Mouse (Mus musculus) intestine, embryonic 14.5 days (tissue): ENCODE results near the gene Sepsecs. TPM values are rescaled to one million over a fixed set of nuclear protein-coding genes. Genes with fewer than 3 reads are reported as not detected.

Source experiments
- ATAC-seq: fragments of 200-750 bp; cut with Nextera tagmentation; replicated peaks from 2 replicates; pipeline ENCODE4 v1.8.0; 2017; ENCODE audit warnings: low read depth, moderate number of reproducible peaks, moderate TSS enrichment, moderate library complexity; ENCODE audit not compliant: low FRiP score, low TSS enrichment
- DNase-seq: peaks from one replicate; pipeline ENCODE4 v3.0.0-alpha.2; 2018; ENCODE audit warnings: low spot score
- H3K27ac ChIP-seq: fragments of 300-500 bp; sonication (generic); 2 replicates; pipeline ENCODE4 v1.5.1; 2014; ENCODE audit warnings: low read depth, mild to moderate bottlenecking, control low read depth
- H3K27me3 ChIP-seq: fragments of 300-500 bp; sonication (generic); replicated peaks from 2 replicates; pipeline ENCODE4 v1.6.1; 2014; ENCODE audit warnings: low read length, control low read depth; ENCODE audit not compliant: control insufficient read depth, insufficient read depth
- H3K36me3 ChIP-seq: fragments of 300-500 bp; sonication (generic); 2 replicates; pipeline ENCODE4 v1.6.1; 2014; ENCODE audit warnings: low read length, control low read depth; ENCODE audit not compliant: control insufficient read depth, insufficient read depth
- H3K4me1 ChIP-seq: fragments of 300-500 bp; sonication (generic); replicated peaks from 2 replicates; pipeline ENCODE4 v1.6.1; 2014; ENCODE audit warnings: low read length, control low read depth, mixed read lengths; ENCODE audit not compliant: control insufficient read depth, insufficient read depth
- H3K4me2 ChIP-seq: fragments of 300-500 bp; sonication (generic); 2 replicates; pipeline ENCODE4 v1.6.1; 2014; ENCODE audit warnings: low read length
- H3K4me3 ChIP-seq: fragments of 300-500 bp; sonication (generic); 2 replicates; pipeline ENCODE4 v1.5.1; 2014; ENCODE audit warnings: low read depth, low read length, control low read depth, mixed read lengths
- H3K9ac ChIP-seq: fragments of 300-500 bp; sonication (generic); 2 replicates; pipeline ENCODE4 v1.6.1; 2014; ENCODE audit warnings: mild to moderate bottlenecking, low read length
- H3K9me3 ChIP-seq: fragments of 300-500 bp; sonication (generic); 2 replicates; pipeline ENCODE4 v1.6.1; 2016; ENCODE audit warnings: low read length, control low read depth; ENCODE audit not compliant: control insufficient read depth
- WGBS: fragments of 180-500 bp; shearing (Covaris S2); extraction: QIAGEN DNeasy Blood & Tissue Kit; methylation state at CpG from one replicate; pipeline ENCODE4 v1.1.7; 2014; 5-methylcytosine and 5-hydroxymethylcytosine counted together
- polyA plus RNA-seq: library from polyadenylated mRNA; unstranded; fragments of >200 nt; fragmentation: Nextera tagmentation; extraction: Ambion mirVana; gene quantifications from 2 replicates; pipeline ENCODE4 v1.2.1, GENCODE M21; 2014

The Sepsecs gene
- polyA plus RNA-seq, 1 experiment from 2014 or later, result 11.3 TPM

DNA sequence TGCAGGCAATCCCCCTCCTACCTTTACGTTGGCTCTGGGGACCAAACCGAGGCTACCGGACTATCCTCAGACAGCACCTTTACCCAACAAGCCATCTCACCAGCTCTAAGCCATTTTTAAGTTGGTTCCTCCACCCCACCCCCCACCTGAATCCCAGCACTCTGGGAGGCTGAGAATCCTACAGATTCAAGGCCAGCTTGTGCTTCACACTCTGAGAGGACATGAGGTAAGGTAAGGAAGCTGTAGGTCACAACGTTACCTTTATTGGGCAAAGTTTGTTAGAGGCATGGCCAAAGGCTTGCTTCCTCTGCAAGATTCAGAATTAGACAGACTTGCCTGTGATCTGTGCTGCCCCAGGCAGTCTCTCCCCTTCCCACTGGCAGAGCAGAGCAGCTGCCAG, 10.7 kb upstream of the Sepsecs start:
- no peak overlapping the region for H3K4me2 ChIP-seq
- no peaks in the 10 kb centered on the region for H3K9me3 ChIP-seq
- no peak for ATAC-seq
- H3K27ac ChIP-seq, result no peak overlapping the region
- WGBS, result 70% methylated on average over 4 of the region's 4 CpGs
- H3K36me3 ChIP-seq, result no peaks in the 10 kb centered on the region
- no peaks in the 10 kb centered on the region for H3K27me3 ChIP-seq
- no peak overlapping the region for H3K9ac ChIP-seq
- no peaks in the 10 kb centered on the region for H3K4me1 ChIP-seq
- no peak overlapping the region for H3K4me3 ChIP-seq
- DNase-seq, result no peak

DNA sequence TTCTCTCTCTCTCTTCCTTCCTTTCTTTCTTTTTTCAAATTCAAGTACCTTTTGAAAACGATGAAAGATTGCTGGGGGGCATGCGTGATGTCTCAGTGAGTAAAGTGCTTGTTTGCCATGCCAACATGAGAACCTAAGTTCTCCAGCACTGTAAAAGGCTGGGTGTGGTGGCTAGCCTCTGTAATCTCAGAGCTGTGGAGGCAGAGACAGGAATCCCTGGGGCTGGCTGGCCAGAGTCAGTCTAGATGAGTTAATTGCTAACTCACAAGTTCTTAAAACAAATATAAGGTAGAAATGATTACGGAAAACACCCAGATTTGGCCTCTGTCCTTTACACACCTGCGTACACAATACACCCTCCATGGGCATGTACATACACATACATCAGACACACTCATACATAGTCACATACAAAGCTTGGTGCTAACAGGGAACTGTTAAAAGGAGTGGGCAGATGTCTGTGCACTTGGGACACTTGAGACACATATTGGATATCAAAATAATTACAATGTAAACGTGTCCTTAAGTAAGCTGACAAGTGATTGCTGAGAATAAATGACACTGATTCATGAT, 9.1 kb upstream of the Sepsecs start:
- no peaks in the 10 kb centered on the region for H3K36me3 ChIP-seq

DNA sequence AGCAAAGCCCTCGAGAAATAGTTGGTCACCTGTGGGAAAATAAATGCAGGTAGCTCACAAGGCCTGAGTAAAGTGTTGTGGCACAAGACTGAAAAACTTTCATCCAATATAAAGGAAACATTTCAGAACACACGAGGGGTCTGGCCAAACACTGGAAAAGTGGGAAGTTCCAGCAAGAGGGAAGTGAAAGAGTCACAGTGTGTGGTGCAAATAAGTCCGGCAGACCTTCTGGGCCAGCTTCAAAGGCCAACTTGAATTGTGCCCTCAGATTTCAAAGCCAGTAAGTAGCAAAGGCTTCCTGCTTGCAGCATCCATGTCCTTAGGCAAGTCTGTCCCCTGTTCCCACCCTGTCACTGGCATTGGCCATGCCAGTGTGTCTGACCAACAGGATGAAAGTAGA, 7.6 kb upstream of the Sepsecs start:
- H3K36me3 ChIP-seq, result no peaks in the 10 kb centered on the region
- 75% methylated on average over 3 of the region's 3 CpGs for WGBS
- H3K4me2 ChIP-seq, result no peak overlapping the region
- H3K4me1 ChIP-seq, result no peaks in the 10 kb centered on the region
- H3K27ac ChIP-seq, result no peak overlapping the region
- no peaks in the 10 kb centered on the region for H3K27me3 ChIP-seq
- no peak for DNase-seq
- no peaks in the 10 kb centered on the region for H3K9me3 ChIP-seq
- no peak overlapping the region for H3K4me3 ChIP-seq
- H3K9ac ChIP-seq, result no peak overlapping the region
- ATAC-seq, result no peak

More for the DNA sequence above, 9.1 kb upstream of the Sepsecs start:
- H3K4me1 ChIP-seq, result no peaks in the 10 kb centered on the region
- ATAC-seq, result no peak
- no peak overlapping the region for H3K4me3 ChIP-seq
- 77% methylated on average over 5 of the region's 5 CpGs for WGBS
- H3K27ac ChIP-seq, result no peak overlapping the region
- DNase-seq, result no peak
- H3K4me2 ChIP-seq, result no peak overlapping the region
- no peak overlapping the region for H3K9ac ChIP-seq
- no peaks in the 10 kb centered on the region for H3K27me3 ChIP-seq
- H3K9me3 ChIP-seq, result no peaks in the 10 kb centered on the region

DNA sequence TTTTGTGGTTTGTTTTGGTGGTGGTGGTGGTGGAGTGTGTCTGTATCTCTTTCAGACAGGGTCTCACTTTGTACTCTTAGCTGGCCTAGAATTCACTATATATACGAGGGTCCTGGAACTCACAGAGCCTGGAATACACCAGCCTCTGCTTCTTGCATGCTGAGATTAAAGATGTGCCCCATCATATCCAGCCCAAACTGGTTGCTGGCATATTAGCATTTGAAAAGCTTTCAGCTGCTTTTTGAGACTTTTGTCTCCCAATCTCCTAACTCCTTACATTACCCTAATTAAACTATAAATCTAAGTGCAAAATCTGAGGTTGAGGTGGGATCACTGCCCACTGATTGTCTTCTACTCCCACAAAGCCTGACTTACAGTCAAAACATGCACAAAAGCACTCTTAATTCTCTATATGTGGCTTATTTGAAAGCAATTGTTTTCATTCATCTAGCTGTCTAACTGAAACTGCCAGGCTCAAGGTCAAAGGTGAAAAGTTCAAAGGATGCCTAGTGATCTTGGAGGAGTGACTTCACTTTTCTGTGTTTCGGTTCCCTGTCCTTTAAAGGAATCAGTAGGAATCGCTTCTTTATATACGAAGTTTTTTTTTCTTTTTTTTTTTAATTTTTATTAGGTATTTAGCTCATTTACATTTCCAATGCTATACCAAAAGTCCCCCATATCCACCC, 5.0 kb upstream of the Sepsecs start:
- DNase-seq, result no peak
- 70% methylated on average over 4 of the region's 4 CpGs for WGBS
- no peak for ATAC-seq

DNA sequence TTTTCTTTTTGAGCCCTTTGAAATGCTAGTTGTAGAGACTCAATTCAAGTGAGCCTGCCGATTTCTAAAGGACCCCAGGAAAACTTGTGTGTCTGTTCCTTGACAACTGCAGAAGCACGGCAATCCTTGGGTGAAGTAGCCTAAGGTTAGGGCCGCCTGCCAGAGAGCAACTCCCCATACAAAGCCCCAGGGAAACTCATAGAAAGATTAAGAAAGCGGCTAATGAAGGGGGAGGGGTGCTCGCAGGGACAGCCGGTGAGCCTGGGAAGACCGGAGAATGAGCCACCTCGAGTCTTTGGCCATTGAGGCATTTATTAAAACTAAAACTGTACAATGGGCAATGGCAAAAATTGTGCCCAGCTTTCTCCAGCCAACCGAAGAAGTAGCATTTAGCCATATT, 3.8 kb upstream of the Sepsecs start:
- ATAC-seq, result no peak

More for the DNA sequence above, 5.0 kb upstream of the Sepsecs start:
- H3K36me3 ChIP-seq, result no peaks in the 10 kb centered on the region
- H3K9ac ChIP-seq, result no peak overlapping the region
- no peaks in the 10 kb centered on the region for H3K27me3 ChIP-seq
- H3K9me3 ChIP-seq, result no peaks in the 10 kb centered on the region
- H3K4me3 ChIP-seq, result no peak overlapping the region
- no peaks in the 10 kb centered on the region for H3K4me1 ChIP-seq
- no peak overlapping the region for H3K4me2 ChIP-seq
- no peak overlapping the region for H3K27ac ChIP-seq

DNA sequence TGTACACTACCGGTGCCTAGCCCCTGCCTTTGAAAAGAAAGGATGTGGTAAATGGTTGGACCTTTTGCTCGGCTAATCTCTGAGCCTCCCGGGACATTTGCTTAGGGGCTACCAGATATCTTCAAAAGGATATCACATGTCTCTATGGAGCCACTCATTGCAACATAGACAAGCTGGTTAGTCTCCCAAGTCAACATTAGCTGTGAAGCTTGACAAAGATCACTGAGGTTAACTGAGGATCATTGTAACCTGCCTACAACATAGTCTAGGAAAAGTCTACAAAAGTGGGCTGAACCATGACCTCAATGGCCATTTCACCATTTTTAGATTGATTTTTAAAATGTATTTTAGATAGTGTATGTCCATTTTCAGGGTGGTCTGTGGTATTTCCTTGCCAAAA, 1.2 kb upstream of the Sepsecs start:
- no peak overlapping the region for H3K4me2 ChIP-seq
- H3K27ac ChIP-seq, result no peak overlapping the region
- DNase-seq (no peak), ATAC-seq (no peak)
- H3K4me1 ChIP-seq, result peaks cover 7% of the 10 kb centered on the region; the same call in 1 of the 2 replicates
- H3K9ac ChIP-seq, result no peak overlapping the region
- 87% methylated on average over 3 of the region's 3 CpGs for WGBS
- peaks cover 2% of the 10 kb centered on the region for H3K36me3 ChIP-seq
- no peaks in the 10 kb centered on the region for H3K9me3 ChIP-seq
- no peak overlapping the region for H3K4me3 ChIP-seq
- no peaks in the 10 kb centered on the region for H3K27me3 ChIP-seq

More for the DNA sequence above, 3.8 kb upstream of the Sepsecs start:
- Histone ChIP-seq H3K27me3 (no peaks in the 10 kb centered on the region), H3K9ac (no peak overlapping the region), H3K9me3 (no peaks in the 10 kb centered on the region), H3K4me1 (peaks cover 7% of the 10 kb centered on the region; the same call in 1 of the 2 replicates), H3K4me2 (no peak overlapping the region), H3K27ac (no peak overlapping the region), H3K36me3 (no peaks in the 10 kb centered on the region), H3K4me3 (no peak overlapping the region)
- 46% methylated on average over 9 of the region's 9 CpGs for WGBS
- no peak for DNase-seq

DNA sequence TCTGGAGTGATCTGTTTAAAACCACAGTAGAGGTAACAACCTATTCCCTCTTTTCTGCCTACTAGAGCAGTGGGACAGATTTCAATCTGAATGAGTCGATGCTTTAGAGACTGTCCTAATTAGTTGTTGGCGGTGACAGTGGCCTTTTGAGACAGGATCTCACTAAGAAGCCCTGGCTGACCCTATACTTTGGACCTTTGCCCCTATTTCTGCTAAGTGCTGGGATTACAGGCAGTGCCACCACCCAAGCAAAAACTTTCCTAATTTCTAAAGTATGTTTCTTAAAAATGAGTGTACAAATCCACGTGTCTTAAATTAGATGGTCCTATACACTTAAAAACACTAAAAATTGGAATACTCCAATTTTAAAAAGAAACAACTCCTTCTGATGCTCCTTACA, 2.7 kb downstream of the Sepsecs start:
- DNase-seq (no peak), ATAC-seq (no peak)
- WGBS, result 93% methylated on average over 3 of the region's 3 CpGs
- H3K27me3 ChIP-seq, result no peaks in the 10 kb centered on the region
- no peak overlapping the region for H3K27ac ChIP-seq
- H3K4me3 ChIP-seq, result no peak overlapping the region
- H3K9ac ChIP-seq, result no peak overlapping the region
- peaks cover 33% of the 10 kb centered on the region for H3K36me3 ChIP-seq
- H3K4me1 ChIP-seq, result peaks cover 7% of the 10 kb centered on the region; the same call in 1 of the 2 replicates
- no peaks in the 10 kb centered on the region for H3K9me3 ChIP-seq
- H3K4me2 ChIP-seq, result no peak overlapping the region

DNA sequence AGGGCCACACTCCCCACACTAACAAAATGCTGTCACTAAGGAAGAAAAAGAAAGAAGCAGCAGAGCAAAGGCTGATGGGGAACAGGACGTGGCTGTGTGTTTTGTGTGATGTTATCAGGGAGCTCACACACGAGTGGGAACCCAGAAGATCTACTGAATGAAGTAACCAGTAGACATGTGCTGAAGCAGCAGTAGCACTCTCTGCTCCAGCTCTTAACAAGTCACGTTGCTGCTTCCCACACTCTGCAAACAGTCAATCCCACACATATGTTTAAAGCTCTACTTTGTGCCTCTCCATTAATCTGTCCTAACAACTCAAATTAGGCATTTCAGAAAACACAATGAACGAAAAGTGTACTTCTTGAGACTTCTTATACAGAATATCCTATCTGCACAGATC, 11.6 kb downstream of the Sepsecs start:
- H3K27ac ChIP-seq, result no peak overlapping the region
- H3K4me2 ChIP-seq, result no peak overlapping the region
- DNase-seq, result peak; percentile 9
- H3K27me3 ChIP-seq, result no peaks in the 10 kb centered on the region
- H3K9ac ChIP-seq, result no peak overlapping the region
- 67% methylated on average over 4 of the region's 4 CpGs for WGBS
- ATAC-seq, result no peak
- peaks cover 37% of the 10 kb centered on the region for H3K36me3 ChIP-seq
- H3K4me3 ChIP-seq, result no peak overlapping the region
- no peaks in the 10 kb centered on the region for H3K4me1 ChIP-seq
- H3K9me3 ChIP-seq, result no peaks in the 10 kb centered on the region

DNA sequence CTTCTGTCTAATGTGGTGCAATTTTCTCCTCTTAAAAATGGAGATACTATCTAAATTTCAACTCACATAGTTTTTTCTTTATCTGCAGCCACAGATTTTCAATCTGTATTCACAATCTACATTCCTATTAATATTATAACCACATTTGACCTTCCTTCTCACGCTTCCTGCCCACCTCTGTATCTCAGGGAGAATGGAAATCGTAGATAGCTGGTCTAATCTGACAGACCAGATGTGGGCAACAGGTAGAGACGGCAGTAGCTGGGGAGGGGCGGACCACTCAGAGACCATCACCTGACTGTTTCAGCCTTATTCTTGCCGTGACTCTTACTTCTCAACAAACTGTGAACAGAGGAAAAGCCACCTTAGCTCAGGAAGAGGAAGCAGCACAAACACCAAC, 12.2 kb downstream of the Sepsecs start:
- 85% methylated on average over 5 of the region's 5 CpGs for WGBS
- Histone ChIP-seq H3K9ac (no peak overlapping the region), H3K4me3 (no peak overlapping the region), H3K9me3 (no peaks in the 10 kb centered on the region), H3K36me3 (peaks cover 36% of the 10 kb centered on the region), H3K4me1 (no peaks in the 10 kb centered on the region), H3K4me2 (no peak overlapping the region), H3K27ac (no peak overlapping the region), H3K27me3 (no peaks in the 10 kb centered on the region)
- ATAC-seq, result no peak
- peak; percentile 10 for DNase-seq
